Mouse (Mus musculus) embryonic fibroblast, embryonic 13.5 days (primary cell): ENCODE results near the gene Kl.

ENCODE experiments used
- CTCF ChIP-seq: IDR thresholded peaks from 2 replicates; pipeline ENCODE4 v1.5.1; 2011; ENCODE audit warnings: mild to moderate bottlenecking, control low read depth, low read length, moderate library complexity, borderline replicate concordance; ENCODE audit not compliant: insufficient read depth
- POLR2A ChIP-seq: IDR thresholded peaks from 2 replicates; pipeline ENCODE4 v1.6.1; 2011; ENCODE audit warnings: low read depth, mild to moderate bottlenecking, control low read depth, low read length, moderate library complexity

GRCm38 (mm10) chr5:150974226-150974625 lies 21.8 kb downstream of the Kl start:
- no peak for TF ChIP-seq CTCF
- TF ChIP-seq POLR2A, result no peak
